Mouse (Mus musculus): ENCODE data around the gene Ncoa6.
A peak's percentile ranks its signal among the peaks of the same experiment; 100 is the strongest.

Ncoa6 gene

GRCm38 (mm10) chr2:155367635-155368284 lies 105.9 kb downstream of the Ncoa6 start:
- DNase-seq (ENCODE audit: low spot score): no peak

- no peak for DNase-seq (ENCODE audit: low spot score)
Observed at GRCm38 (mm10) chr2:155357686-155358399, 115.9 kb downstream of the Ncoa6 start.

GRCm38 (mm10) chr2:155356971-155357591 lies 116.6 kb downstream of the Ncoa6 start, which contains the start of gene Pigu:
Gene Pigu, minus strand, starts transcription at chr2:155357430.
- DNase-seq (ENCODE audit: low spot score): peak; percentile 96

- no peak for DNase-seq (ENCODE audit: low spot score)
Observed at GRCm38 (mm10) chr2:155354402-155354801, 119.3 kb downstream of the Ncoa6 start.

- DNase-seq (ENCODE audit: low spot score): no peak
Observed at GRCm38 (mm10) chr2:155346670-155347069, 127.0 kb downstream of the Ncoa6 start.

All from MN1 (cell line).